Mouse (Mus musculus): ENCODE results near the gene Fndc7. TPM values are rescaled to one million over a fixed set of nuclear protein-coding genes. Genes with fewer than 3 reads are reported as not detected.
"Not testable (repeated sequence)": the region's sequence is repeated elsewhere in the genome, so short reads cannot be mapped to it uniquely, and the experiment has no call there.

Fndc7 gene
- polyA plus RNA-seq, 1 experiment from 2014 or later = 0.05 TPM

- Histone ChIP-seq H3K36me3 (ENCODE audit: control insufficient read depth, insufficient read depth, low read length) (no peaks in the 10 kb centered on the region), H3K27ac (replicated peaks in 1 of 2; ENCODE audit: control insufficient read depth in 1 of 2, insufficient read depth in 1 of 2, low read depth in 2 of 2, low read length in 2 of 2) (no peak overlapping the region), H3K9ac (ENCODE audit: low read length) (no peak overlapping the region), H3K4me2 (ENCODE audit: low read length) (no peak overlapping the region), H3K4me3 (ENCODE audit: control insufficient read depth in 1 of 2, insufficient read depth in 1 of 2, low read depth in 1 of 2, low read length in 2 of 2) (no peak overlapping the region), H3K9me3 (ENCODE audit: control insufficient read depth, low read length) (no peaks in the 10 kb centered on the region), H3K4me1 (ENCODE audit: control insufficient read depth in 2 of 2, insufficient read depth in 2 of 2, low read length in 2 of 2) (peaks cover 24 to 32% of the 10 kb centered on the region in 2 experiments), H3K27me3 (ENCODE audit: control insufficient read depth, insufficient read depth, low read length) (no peaks in the 10 kb centered on the region)
- 48% methylated on average over 5 of the region's 5 CpGs for WGBS
- ATAC-seq (ENCODE audit: insufficient number of reproducible peaks, insufficient read depth, low FRiP score, low read depth) = no peak
Measured at GRCm38 (mm10) chr3:108879836-108880435, 9.9 kb downstream of the Fndc7 start.

DNA sequence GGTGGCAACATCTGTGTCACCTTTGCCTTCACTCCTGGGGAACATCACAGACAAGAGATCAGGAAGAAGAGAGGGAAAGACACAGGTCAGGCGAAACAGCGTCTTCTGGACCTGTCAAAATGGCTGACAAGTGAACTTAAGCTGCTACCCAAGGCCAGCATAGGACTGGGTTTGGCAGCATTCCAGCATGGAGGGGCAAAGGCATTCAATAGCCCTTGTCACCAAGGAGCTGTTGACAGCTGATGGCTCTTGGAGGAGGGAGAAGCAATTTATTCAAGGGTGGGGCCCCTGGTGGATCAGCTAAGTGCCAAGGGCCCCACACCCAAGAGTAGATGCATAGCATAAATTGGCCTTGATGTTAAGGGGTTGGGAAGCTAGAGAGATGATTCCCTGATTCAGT, 10.7 kb downstream of the Fndc7 start:
- Histone ChIP-seq H3K9ac (ENCODE audit: low read length) (no peak overlapping the region), H3K4me2 (ENCODE audit: low read length) (no peak overlapping the region), H3K4me3 (ENCODE audit: control insufficient read depth in 1 of 2, insufficient read depth in 1 of 2, low read depth in 1 of 2, low read length in 2 of 2) (no peak overlapping the region), H3K4me1 (ENCODE audit: control insufficient read depth in 2 of 2, insufficient read depth in 2 of 2, low read length in 2 of 2) (peaks cover 22 to 32% of the 10 kb centered on the region in 2 experiments), H3K27me3 (ENCODE audit: control insufficient read depth, insufficient read depth, low read length) (no peaks in the 10 kb centered on the region), H3K36me3 (ENCODE audit: control insufficient read depth, insufficient read depth, low read length) (no peaks in the 10 kb centered on the region), H3K9me3 (ENCODE audit: control insufficient read depth, low read length) (no peaks in the 10 kb centered on the region), H3K27ac (replicated peaks in 1 of 2; ENCODE audit: control insufficient read depth in 1 of 2, insufficient read depth in 1 of 2, low read depth in 2 of 2, low read length in 2 of 2) (no peak overlapping the region)
- 23% methylated on average over 2 of the region's 2 CpGs for WGBS
- no peak for ATAC-seq (ENCODE audit: insufficient number of reproducible peaks, insufficient read depth, low FRiP score, low read depth)

- Histone ChIP-seq H3K27ac (replicated peaks in 1 of 2; ENCODE audit: control insufficient read depth in 1 of 2, insufficient read depth in 1 of 2, low read depth in 2 of 2, low read length in 2 of 2) (no peak overlapping the region), H3K36me3 (ENCODE audit: control insufficient read depth, insufficient read depth, low read length) (no peaks in the 10 kb centered on the region), H3K4me2 (ENCODE audit: low read length) (no peak overlapping the region), H3K9me3 (ENCODE audit: control insufficient read depth, low read length) (no peaks in the 10 kb centered on the region), H3K4me1 (ENCODE audit: control insufficient read depth in 2 of 2, insufficient read depth in 2 of 2, low read length in 2 of 2) (no peaks in the 10 kb centered on the region), H3K4me3 (ENCODE audit: control insufficient read depth in 1 of 2, insufficient read depth in 1 of 2, low read depth in 1 of 2, low read length in 2 of 2) (no peak overlapping the region), H3K27me3 (ENCODE audit: control insufficient read depth, insufficient read depth, low read length) (no peaks in the 10 kb centered on the region), H3K9ac (ENCODE audit: low read length) (no peak overlapping the region)
- 82% methylated on average over 6 of the region's 6 CpGs for WGBS
- ATAC-seq (ENCODE audit: insufficient number of reproducible peaks, insufficient read depth, low FRiP score, low read depth) = no peak
Measured at GRCm38 (mm10) chr3:108870631-108871030, 19.2 kb downstream of the Fndc7 start.

- Histone ChIP-seq H3K27ac (replicated peaks in 1 of 2; ENCODE audit: control insufficient read depth in 1 of 2, insufficient read depth in 1 of 2, low read depth in 2 of 2, low read length in 2 of 2) (no peak overlapping the region), H3K36me3 (ENCODE audit: control insufficient read depth, insufficient read depth, low read length) (no peaks in the 10 kb centered on the region), H3K4me2 (ENCODE audit: low read length) (no peak overlapping the region), H3K9ac (ENCODE audit: low read length) (no peak overlapping the region), H3K4me3 (ENCODE audit: control insufficient read depth in 1 of 2, insufficient read depth in 1 of 2, low read depth in 1 of 2, low read length in 2 of 2) (no peak overlapping the region), H3K9me3 (ENCODE audit: control insufficient read depth, low read length) (no peaks in the 10 kb centered on the region), H3K27me3 (ENCODE audit: control insufficient read depth, insufficient read depth, low read length) (no peaks in the 10 kb centered on the region), H3K4me1 (ENCODE audit: control insufficient read depth in 2 of 2, insufficient read depth in 2 of 2, low read length in 2 of 2) (no peaks in the 10 kb centered on the region)
- 77% methylated on average over 3 of the region's 3 CpGs for WGBS
- no peak for ATAC-seq (ENCODE audit: insufficient number of reproducible peaks, insufficient read depth, low FRiP score, low read depth)
Measured at GRCm38 (mm10) chr3:108867449-108867848, 22.4 kb downstream of the Fndc7 start.

DNA sequence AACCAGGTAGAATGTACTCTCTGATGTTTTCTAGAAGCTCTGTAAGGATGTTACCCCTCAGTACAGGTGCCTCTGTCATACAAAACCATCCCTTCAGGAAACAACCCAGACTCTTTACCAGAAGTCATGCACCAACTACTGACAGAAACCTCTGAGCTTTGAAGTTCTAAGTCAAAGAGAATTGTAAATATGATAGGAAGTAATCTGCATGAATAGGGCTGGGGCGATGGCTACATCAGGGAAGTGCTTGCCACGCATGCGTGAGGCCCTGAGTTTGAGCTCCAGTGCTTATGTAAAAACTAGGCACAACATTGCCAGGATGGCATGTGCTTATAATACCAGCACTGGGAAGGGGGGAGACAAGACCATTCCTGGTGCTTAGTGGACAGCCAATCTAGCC, 24.1 kb downstream of the Fndc7 start:
- no peak overlapping the region for H3K9ac ChIP-seq (ENCODE audit: low read length)
- no peak for ATAC-seq (ENCODE audit: insufficient number of reproducible peaks, insufficient read depth, low FRiP score, low read depth)
- no peak overlapping the region for H3K27ac ChIP-seq (replicated peaks in 1 of 2; ENCODE audit: control insufficient read depth in 1 of 2, insufficient read depth in 1 of 2, low read depth in 2 of 2, low read length in 2 of 2)
- H3K27me3 ChIP-seq (ENCODE audit: control insufficient read depth, insufficient read depth, low read length) = no peaks in the 10 kb centered on the region
- no peaks in the 10 kb centered on the region for H3K36me3 ChIP-seq (ENCODE audit: control insufficient read depth, insufficient read depth, low read length)
- 93% methylated on average over 3 of the region's 3 CpGs for WGBS
- no peak overlapping the region for H3K4me2 ChIP-seq (ENCODE audit: low read length)
- H3K9me3 ChIP-seq (ENCODE audit: control insufficient read depth, low read length) = no peaks in the 10 kb centered on the region
- no peak overlapping the region for H3K4me3 ChIP-seq (ENCODE audit: control insufficient read depth in 1 of 2, insufficient read depth in 1 of 2, low read depth in 1 of 2, low read length in 2 of 2)
- no peaks in the 10 kb centered on the region for H3K4me1 ChIP-seq (ENCODE audit: control insufficient read depth in 2 of 2, insufficient read depth in 2 of 2, low read length in 2 of 2)

DNA sequence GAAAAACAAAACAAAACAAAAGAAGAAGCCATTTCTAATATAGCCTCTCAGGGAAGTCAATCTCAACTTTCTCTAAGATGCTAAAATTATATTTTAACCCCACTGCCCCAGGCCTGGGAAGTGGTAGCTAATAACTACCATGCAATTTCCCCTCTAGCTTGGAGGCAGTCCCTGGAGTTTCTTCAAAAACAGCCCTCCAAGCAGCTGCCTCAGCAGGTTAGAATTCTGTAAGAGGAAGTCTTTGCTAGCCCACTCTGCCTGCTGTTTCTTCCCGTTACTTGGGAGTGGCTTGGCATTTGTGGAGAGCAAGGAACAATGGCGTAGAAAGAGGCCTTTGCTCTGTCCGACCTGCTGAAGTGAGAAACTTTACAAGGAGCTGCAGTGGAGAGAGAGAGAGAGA, 24.7 kb downstream of the Fndc7 start:
- Histone ChIP-seq H3K27ac (replicated peaks in 1 of 2; ENCODE audit: control insufficient read depth in 1 of 2, insufficient read depth in 1 of 2, low read depth in 2 of 2, low read length in 2 of 2) (no peak overlapping the region), H3K27me3 (ENCODE audit: control insufficient read depth, insufficient read depth, low read length) (no peaks in the 10 kb centered on the region), H3K4me3 (ENCODE audit: control insufficient read depth in 1 of 2, insufficient read depth in 1 of 2, low read depth in 1 of 2, low read length in 2 of 2) (no peak overlapping the region), H3K4me2 (ENCODE audit: low read length) (no peak overlapping the region), H3K4me1 (ENCODE audit: control insufficient read depth in 2 of 2, insufficient read depth in 2 of 2, low read length in 2 of 2) (no peaks in the 10 kb centered on the region), H3K9me3 (ENCODE audit: control insufficient read depth, low read length) (no peaks in the 10 kb centered on the region), H3K9ac (ENCODE audit: low read length) (no peak overlapping the region), H3K36me3 (ENCODE audit: control insufficient read depth, insufficient read depth, low read length) (no peaks in the 10 kb centered on the region)
- 37% methylated on average over 3 of the region's 3 CpGs for WGBS
- no peak for ATAC-seq (ENCODE audit: insufficient number of reproducible peaks, insufficient read depth, low FRiP score, low read depth)

- no peaks in the 10 kb centered on the region for H3K9me3 ChIP-seq (ENCODE audit: control insufficient read depth, low read length)
- no peaks in the 10 kb centered on the region for H3K27me3 ChIP-seq (ENCODE audit: control insufficient read depth, insufficient read depth, low read length)
- peaks cover 4 to 8% of the 10 kb centered on the region in 2 experiments for H3K4me1 ChIP-seq (ENCODE audit: control insufficient read depth in 2 of 2, insufficient read depth in 2 of 2, low read length in 2 of 2)
- no peak overlapping the region for H3K4me2 ChIP-seq (ENCODE audit: low read length)
- ATAC-seq (ENCODE audit: insufficient number of reproducible peaks, insufficient read depth, low FRiP score, low read depth) = no peak
- no peak overlapping the region for H3K4me3 ChIP-seq (ENCODE audit: control insufficient read depth in 1 of 2, insufficient read depth in 1 of 2, low read depth in 1 of 2, low read length in 2 of 2)
- H3K36me3 ChIP-seq (ENCODE audit: control insufficient read depth, insufficient read depth, low read length) = no peaks in the 10 kb centered on the region
- no peak overlapping the region for H3K27ac ChIP-seq (replicated peaks in 1 of 2; ENCODE audit: control insufficient read depth in 1 of 2, insufficient read depth in 1 of 2, low read depth in 2 of 2, low read length in 2 of 2)
- WGBS = 76% methylated on average over 10 of the region's 10 CpGs
- H3K9ac ChIP-seq (ENCODE audit: low read length) = no peak overlapping the region
Measured at GRCm38 (mm10) chr3:108863091-108863490, 26.7 kb downstream of the Fndc7 start.

- H3K4me2 ChIP-seq (ENCODE audit: low read length); H3K4me3 ChIP-seq (ENCODE audit: control insufficient read depth in 1 of 2, insufficient read depth in 1 of 2, low read depth in 1 of 2, low read length in 2 of 2); ATAC-seq (ENCODE audit: insufficient number of reproducible peaks, insufficient read depth, low FRiP score, low read depth); H3K36me3 ChIP-seq (ENCODE audit: control insufficient read depth, insufficient read depth, low read length); H3K27me3 ChIP-seq (ENCODE audit: control insufficient read depth, insufficient read depth, low read length); H3K9ac ChIP-seq (ENCODE audit: low read length); H3K27ac ChIP-seq (replicated peaks in 1 of 2; ENCODE audit: control insufficient read depth in 1 of 2, insufficient read depth in 1 of 2, low read depth in 2 of 2, low read length in 2 of 2); H3K9me3 ChIP-seq (ENCODE audit: control insufficient read depth, low read length): not testable (repeated sequence)
- WGBS = 85% methylated on average over 4 of the region's 4 CpGs
- H3K4me1 ChIP-seq (ENCODE audit: control insufficient read depth in 2 of 2, insufficient read depth in 2 of 2, low read length in 2 of 2) = peaks cover 7 to 12% of the 10 kb centered on the region in 2 experiments
Measured at GRCm38 (mm10) chr3:108862282-108862681, 27.5 kb downstream of the Fndc7 start.

All from heart, embryonic 14.5 days (tissue).